Mouse (Mus musculus) megakaryocyte, embryonic 14.5 days (primary cell): ENCODE data around the gene Rad54l2. TPM values are rescaled to one million over a fixed set of nuclear protein-coding genes. Genes with fewer than 3 reads are reported as not detected.
A peak's percentile ranks its signal among the peaks of the same experiment; 100 is the strongest.

Experiments
- H3K27me3 ChIP-seq: replicated peaks from 2 replicates; pipeline ENCODE3; 2012; ENCODE audit warnings: inconsistent platforms
- H3K36me3 ChIP-seq: replicated peaks from 2 replicates; pipeline ENCODE3; 2012; ENCODE audit warnings: low read length, inconsistent platforms, mixed read lengths
- H3K4me1 ChIP-seq: 2 replicates; pipeline ENCODE4 v1.6.1; 2012; ENCODE audit warnings: inconsistent platforms
- H3K4me3 ChIP-seq: replicated peaks from 2 replicates; pipeline ENCODE3; 2012; ENCODE audit warnings: moderate library complexity, mild to moderate bottlenecking, inconsistent platforms
- H3K9me3 ChIP-seq: 2 replicates; pipeline ENCODE4 v1.6.1; 2012; ENCODE audit warnings: inconsistent platforms
- FLI1 ChIP-seq: IDR thresholded peaks from 2 replicates; pipeline ENCODE4 v1.6.1; 2012; ENCODE audit warnings: low read length, inconsistent platforms, mixed read lengths
- GATA1 ChIP-seq: IDR thresholded peaks from 3 replicates; pipeline ENCODE4 v1.6.1; 2012; ENCODE audit warnings: mixed read lengths, low read length, inconsistent platforms, borderline replicate concordance
- polyA plus RNA-seq: library from polyadenylated mRNA; stranded (reverse); fragments of >175 nt; gene quantifications from 2 replicates; pipeline ENCODE4 v1.2.3, GENCODE M21; 2012; ENCODE audit warnings: low replicate concordance; ENCODE audit not compliant: insufficient read depth

Rad54l2 gene
- polyA plus RNA-seq, 1 experiment, result 1.9 TPM

DNA sequence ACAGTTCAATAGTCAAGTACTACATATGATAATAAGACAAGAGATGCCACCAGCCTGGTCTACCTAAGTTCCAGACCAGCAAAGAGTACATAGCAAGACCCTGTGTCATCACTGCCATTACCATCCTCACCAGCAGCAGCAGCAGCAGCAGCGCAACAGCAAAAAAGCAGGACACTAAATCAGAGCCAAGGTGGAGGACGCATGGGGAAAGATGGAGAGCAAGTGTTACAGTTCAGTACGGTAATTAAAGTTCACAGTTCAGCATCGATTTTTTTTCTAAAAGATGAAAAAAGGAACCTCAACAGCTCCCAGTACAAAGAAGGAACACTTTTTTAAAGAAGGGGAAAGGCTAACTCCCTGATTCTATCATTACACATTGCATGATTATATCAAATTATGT is 33.2 kb downstream of the Rad54l2 start:
- Histone ChIP-seq H3K27me3 (no peaks in the 10 kb centered on the region), H3K4me3 (no peak overlapping the region), H3K9me3 (no peaks in the 10 kb centered on the region), H3K4me1 (peaks cover 21% of the 10 kb centered on the region), H3K36me3 (peaks cover 48% of the 10 kb centered on the region)
- TF ChIP-seq FLI1 (no peak), GATA1 (no peak)

- Histone ChIP-seq H3K36me3 (peaks cover 54% of the 10 kb centered on the region), H3K4me3 (no peak overlapping the region), H3K27me3 (no peaks in the 10 kb centered on the region), H3K4me1 (peaks cover 21% of the 10 kb centered on the region), H3K9me3 (no peaks in the 10 kb centered on the region)
- TF ChIP-seq FLI1 (no peak), GATA1 (no peak)
These were observed 34.7 kb downstream of the Rad54l2 start for GRCm38 (mm10) chr9:106754311-106754710.

DNA sequence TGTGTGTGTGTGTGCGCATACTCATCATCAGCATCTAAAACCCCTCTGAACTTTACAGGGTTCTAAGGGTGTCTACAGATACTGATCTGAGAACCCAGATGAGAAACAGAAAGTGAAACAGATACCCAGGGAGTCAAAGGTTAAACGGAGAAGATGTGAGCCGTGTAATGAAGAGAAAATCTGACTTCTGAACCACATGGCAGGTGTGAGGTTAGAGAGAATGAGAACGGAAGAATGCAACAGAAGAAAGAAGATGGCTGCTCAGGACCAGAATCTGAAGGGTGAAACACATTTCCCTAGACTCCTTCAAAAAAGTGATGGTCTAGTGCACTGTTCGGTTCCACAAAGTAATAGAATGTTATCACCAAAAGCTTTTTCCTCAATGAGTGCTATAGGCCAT is 36.9 kb downstream of the Rad54l2 start:
- TF ChIP-seq FLI1 (no peak), GATA1 (no peak)
- peaks cover 55% of the 10 kb centered on the region for H3K36me3 ChIP-seq
- no peaks in the 10 kb centered on the region for H3K27me3 ChIP-seq
- no peaks in the 10 kb centered on the region for H3K9me3 ChIP-seq
- H3K4me1 ChIP-seq, result peaks cover 19% of the 10 kb centered on the region
- no peak overlapping the region for H3K4me3 ChIP-seq

GRCm38 (mm10) chr9:106739962-106740361 is 49.0 kb downstream of the Rad54l2 start:
- no peak overlapping the region for H3K4me3 ChIP-seq
- TF ChIP-seq GATA1 (no peak), FLI1 (no peak)
- H3K4me1 ChIP-seq, result 0 out of 2 replicates have a peak, but pooled peaks cover 6% of the 10 kb centered on the region
- peaks cover 40% of the 10 kb centered on the region for H3K36me3 ChIP-seq
- H3K27me3 ChIP-seq, result no peaks in the 10 kb centered on the region
- no peaks in the 10 kb centered on the region; the same call in 1 of the 2 replicates for H3K9me3 ChIP-seq

- 0 out of 2 replicates have a peak, but pooled peaks cover 6% of the 10 kb centered on the region for H3K4me1 ChIP-seq
- H3K27me3 ChIP-seq, result no peaks in the 10 kb centered on the region
- H3K36me3 ChIP-seq, result peaks cover 38% of the 10 kb centered on the region
- no peak for TF ChIP-seq FLI1
- no peak for TF ChIP-seq GATA1
- no peaks in the 10 kb centered on the region; the same call in 1 of the 2 replicates for H3K9me3 ChIP-seq
- H3K4me3 ChIP-seq, result no peak overlapping the region
These were observed 49.9 kb downstream of the Rad54l2 start for GRCm38 (mm10) chr9:106739056-106739455.

GRCm38 (mm10) chr9:106738199-106738985 is 50.6 kb downstream of the Rad54l2 start:
- H3K4me3 ChIP-seq, result peak overlapping the region; percentile 38
- no peaks in the 10 kb centered on the region for H3K27me3 ChIP-seq
- peaks cover 6% of the 10 kb centered on the region; the same call in 1 of the 2 replicates for H3K4me1 ChIP-seq
- no peak for TF ChIP-seq GATA1
- no peak for TF ChIP-seq FLI1
- no peaks in the 10 kb centered on the region; the same call in 1 of the 2 replicates for H3K9me3 ChIP-seq
- H3K36me3 ChIP-seq, result peaks cover 38% of the 10 kb centered on the region

DNA sequence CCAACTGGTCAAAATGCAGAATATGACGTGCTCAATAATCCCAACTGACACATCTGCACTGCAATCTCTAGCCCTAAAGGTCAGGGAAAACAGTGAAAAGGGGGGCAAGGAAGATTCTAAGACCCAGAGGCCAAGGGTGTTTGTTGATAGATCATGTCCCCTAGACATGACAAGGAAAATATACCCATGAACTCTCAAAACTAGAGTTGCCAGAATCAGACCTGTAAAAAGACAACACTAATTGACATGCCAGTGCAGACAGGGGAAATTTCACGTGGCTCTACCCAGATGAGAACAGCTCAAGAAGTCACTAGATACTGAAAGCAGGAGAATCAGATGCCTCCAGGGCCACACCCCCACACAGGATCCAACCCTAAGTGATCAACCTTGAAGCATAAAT is 55.3 kb downstream of the Rad54l2 start:
- H3K4me1 ChIP-seq, result peaks cover 6% of the 10 kb centered on the region
- H3K9me3 ChIP-seq, result no peaks in the 10 kb centered on the region; the same call in 1 of the 2 replicates
- H3K4me3 ChIP-seq, result no peak overlapping the region
- H3K36me3 ChIP-seq, result peaks cover 10% of the 10 kb centered on the region
- no peaks in the 10 kb centered on the region for H3K27me3 ChIP-seq
- TF ChIP-seq FLI1 (no peak), GATA1 (no peak)

GRCm38 (mm10) chr9:106729416-106729815 is 59.6 kb downstream of the Rad54l2 start:
- Histone ChIP-seq H3K4me1 (peaks cover 40% of the 10 kb centered on the region), H3K27me3 (no peaks in the 10 kb centered on the region), H3K36me3 (peaks cover 4% of the 10 kb centered on the region), H3K9me3 (no peaks in the 10 kb centered on the region), H3K4me3 (no peak overlapping the region)
- no peak for TF ChIP-seq FLI1
- TF ChIP-seq GATA1, result no peak

DNA sequence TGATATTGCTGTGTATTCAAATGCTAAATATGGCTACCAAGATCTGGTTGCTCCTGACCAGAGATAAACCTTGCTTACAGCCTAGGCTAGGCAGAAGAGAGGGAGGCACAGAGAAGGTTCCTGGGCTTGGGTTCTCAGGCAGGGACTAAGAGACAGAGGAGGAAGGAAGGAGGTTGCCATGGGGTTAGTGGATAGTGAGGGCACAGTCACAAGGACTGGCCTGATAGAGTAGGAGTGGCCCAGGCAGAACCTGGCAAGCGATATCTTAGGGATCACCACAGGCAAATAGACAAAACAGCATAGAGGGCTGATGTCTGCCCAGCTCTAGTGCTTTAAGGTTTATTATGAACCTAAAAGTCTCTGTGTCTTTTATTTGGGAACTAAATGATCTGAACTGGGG is 62.1 kb downstream of the Rad54l2 start:
- Histone ChIP-seq H3K9me3 (no peaks in the 10 kb centered on the region), H3K27me3 (no peaks in the 10 kb centered on the region), H3K36me3 (peaks cover 13% of the 10 kb centered on the region), H3K4me3 (peak overlapping the region; percentile 16), H3K4me1 (peaks cover 54% of the 10 kb centered on the region)
- TF ChIP-seq FLI1, result no peak
- no peak for TF ChIP-seq GATA1

DNA sequence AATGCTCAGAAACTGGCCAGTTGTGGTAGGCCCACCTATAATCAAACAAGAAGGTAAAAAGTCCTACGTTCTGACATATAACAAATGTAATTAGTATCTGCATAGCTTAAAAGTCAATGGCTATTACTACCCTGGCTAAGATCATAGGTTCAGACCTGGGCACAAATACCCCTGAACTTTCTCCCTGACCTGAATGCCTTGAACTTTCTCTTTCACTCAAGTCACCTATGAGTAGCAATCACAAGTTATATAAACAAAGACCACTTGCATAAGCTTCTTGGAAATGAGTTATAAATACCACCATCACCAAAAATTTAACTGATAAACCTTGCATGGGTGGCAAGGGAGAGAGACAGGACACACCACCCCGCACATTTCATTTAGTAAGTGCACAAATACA is 63.6 kb downstream of the Rad54l2 start:
- TF ChIP-seq GATA1, result no peak
- no peak for TF ChIP-seq FLI1
- H3K9me3 ChIP-seq, result no peaks in the 10 kb centered on the region
- no peaks in the 10 kb centered on the region for H3K27me3 ChIP-seq
- H3K4me1 ChIP-seq, result peaks cover 51% of the 10 kb centered on the region
- no peak overlapping the region for H3K4me3 ChIP-seq
- peaks cover 25% of the 10 kb centered on the region for H3K36me3 ChIP-seq
